Mouse (Mus musculus): ENCODE results near the gene Gm6408.
A peak's percentile ranks its signal among the peaks of the same experiment; 100 is the strongest.
"Not testable (repeated sequence)": the region's sequence is repeated elsewhere in the genome, so short reads cannot be mapped to it uniquely, and the experiment has no call there.

Gm6408 gene

DNA sequence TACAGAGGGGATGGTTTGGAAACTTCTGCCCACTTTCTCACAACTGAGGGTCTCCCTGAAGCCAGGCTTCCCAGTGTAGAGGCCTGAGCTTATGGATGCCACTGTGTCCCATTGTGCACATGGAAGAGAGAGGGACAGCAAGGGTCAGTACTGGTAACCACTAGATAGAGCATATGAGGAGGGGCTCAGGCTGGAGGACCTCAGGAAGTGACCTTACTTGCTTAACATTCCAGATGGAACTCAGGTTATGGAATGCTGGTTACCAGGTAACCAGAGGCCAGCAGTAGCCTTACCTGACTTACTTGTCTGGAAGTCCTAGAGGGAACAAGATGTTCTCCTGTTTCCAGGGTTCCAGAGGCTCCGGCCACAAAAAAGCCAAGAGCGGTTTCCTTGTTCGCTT, at the start of gene Gm6408:
TSS of gene Gm6408 (plus strand) at position 301 of the 400 bp plus-strand sequence.
- not testable (repeated sequence) for DNase-seq (ENCODE audit: low spot score)

DNA sequence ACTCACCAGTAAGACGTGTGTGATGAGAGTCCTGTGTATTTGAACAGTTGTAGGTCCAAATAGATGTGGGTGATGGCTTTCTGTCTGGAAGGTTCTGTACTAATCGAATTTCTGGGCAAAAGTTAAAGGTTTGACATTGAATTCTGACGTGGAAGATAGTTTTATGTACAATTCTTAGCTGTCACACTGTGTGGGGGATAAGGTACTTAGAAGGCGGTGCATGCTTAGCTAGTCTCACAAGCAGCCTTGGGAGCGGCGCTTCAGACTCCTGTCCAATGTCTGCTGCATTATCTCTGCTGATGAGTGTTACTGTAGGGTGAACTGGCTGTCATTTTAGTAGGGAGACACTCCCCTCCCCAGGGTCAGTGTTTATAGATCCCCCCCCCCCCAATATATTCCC, 49.3 kb upstream of the Gm6408 start:
- no peak for DNase-seq (ENCODE audit: low spot score)

DNA sequence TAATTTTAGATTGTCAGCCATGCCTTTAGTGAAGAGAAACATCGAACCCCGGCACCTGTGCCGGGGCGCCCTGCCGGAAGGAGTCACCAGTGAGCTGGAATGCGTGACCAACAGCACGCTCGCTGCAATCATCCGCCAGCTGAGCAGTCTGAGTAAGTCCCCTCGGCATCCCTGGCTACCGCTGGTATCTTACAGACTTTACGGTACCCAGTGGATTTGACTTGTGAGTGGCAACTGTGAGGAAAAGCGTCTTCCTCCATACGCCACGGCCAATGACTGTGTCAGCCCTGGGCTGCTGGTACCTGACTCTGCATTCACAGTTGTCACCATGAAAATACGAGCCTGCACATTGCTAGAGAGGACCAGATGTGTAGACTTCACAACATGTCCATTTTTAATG, 46.4 kb upstream of the Gm6408 start:
- no peak for DNase-seq (ENCODE audit: low spot score)

DNA sequence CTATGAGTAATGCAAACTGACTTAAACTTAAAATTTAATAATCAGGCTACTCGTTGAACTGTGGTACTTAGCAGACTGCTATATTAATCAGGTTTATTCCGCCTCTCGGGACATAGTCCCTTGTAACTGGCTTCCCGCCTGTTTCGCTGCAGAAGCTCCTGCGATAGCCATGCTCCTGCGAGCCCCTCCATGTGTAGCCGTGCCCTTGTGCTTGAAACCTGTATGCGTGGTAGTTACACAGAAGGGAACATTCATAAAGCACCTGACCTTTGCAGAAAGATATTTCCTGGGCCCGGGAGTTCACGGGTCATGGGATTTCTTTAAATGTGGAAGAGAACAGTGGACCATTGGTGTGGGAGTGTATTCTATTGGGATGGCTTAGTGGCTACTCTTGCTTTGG, 45.0 kb upstream of the Gm6408 start:
- DNase-seq (ENCODE audit: low spot score): no peak

DNA sequence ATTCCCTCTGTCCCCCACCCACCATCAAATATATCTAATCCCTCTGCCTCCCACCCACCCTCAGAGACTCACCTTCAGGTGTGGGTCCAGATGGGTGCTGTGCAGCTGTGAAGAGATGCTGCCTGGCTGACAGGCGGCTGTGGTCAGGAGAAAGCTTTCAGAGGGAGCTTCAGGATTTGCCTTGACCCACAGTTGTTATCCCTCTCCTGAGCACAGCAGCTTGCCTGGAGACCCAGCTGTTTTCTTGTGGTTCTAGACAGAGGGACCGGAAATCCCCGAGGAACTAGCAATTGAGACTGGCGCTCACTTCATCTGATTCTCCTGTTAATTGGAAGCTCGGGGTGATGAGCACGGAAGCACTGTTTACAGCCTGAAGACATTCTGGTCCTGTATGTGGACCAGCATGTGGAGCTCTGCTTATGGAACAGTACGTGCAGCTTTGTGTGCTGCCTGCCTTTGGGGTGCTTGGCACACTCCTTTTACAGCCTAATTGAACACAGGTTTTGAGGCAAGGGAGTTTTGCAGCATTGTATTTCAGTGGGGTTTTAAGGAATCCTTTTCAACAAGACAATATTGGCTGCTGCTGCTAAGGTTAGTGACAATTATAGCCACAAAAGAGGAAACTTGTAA, 42.5 kb upstream of the Gm6408 start:
- no peak for DNase-seq (ENCODE audit: low spot score)

DNA sequence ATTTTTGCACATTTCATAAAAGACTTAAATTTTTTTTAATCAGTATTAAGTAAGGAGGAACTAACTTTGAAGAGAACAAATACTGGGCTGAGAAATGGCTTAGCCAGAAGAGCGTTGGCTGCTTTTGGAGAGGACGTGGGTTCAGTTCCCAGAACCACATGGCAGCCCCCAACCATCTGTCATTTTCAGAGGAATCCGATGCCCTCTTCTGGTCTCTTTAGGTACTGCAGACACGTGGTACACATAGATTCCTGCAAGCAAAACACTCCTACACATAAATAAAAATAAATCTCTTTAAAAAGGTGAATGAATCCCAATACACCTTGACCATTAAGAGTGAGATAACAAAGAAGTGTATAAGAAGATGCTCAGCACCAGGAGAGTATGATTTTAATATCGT, 41.5 kb upstream of the Gm6408 start:
- no peak for DNase-seq (ENCODE audit: low spot score)

DNA sequence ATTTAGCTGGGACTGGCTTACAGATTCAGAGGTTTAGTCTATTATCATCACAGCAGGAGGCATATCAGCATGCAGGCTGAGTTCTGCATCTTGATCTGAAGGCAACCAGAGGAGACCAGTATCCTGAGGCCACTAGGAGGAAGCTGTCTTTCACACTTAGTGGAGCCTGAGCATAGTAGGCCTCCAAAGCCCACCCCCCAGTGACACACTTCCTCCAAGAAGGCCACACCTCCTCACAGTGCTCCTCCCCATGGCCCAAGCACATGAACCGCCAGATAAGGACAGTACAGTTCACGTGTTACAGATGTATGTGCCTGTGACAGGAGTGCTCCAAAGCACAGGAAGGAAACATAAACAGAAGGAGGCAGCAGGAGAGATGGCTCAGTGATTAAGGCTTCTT, 39.0 kb upstream of the Gm6408 start:
- DNase-seq (ENCODE audit: low spot score): no peak

DNA sequence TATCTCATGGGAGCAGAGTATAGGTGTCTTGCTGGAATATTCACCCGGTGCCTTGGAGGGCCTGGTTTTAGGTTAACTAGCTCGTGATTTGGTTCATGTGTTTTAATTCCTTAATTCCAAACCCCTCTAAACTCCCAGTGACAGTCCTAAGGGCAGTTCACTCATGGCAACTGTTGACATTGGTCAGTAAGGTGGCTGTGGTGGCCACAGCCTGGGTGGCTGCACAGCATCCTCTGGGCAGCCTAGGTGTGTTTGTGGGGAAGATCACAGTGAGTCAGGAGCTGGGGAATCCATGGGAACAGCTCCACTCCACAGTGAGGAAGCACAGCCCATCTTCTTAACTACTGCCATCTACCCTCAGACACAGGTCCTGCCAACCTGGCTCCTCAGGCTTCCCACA, 35.1 kb upstream of the Gm6408 start:
- DNase-seq (ENCODE audit: low spot score): no peak

DNA sequence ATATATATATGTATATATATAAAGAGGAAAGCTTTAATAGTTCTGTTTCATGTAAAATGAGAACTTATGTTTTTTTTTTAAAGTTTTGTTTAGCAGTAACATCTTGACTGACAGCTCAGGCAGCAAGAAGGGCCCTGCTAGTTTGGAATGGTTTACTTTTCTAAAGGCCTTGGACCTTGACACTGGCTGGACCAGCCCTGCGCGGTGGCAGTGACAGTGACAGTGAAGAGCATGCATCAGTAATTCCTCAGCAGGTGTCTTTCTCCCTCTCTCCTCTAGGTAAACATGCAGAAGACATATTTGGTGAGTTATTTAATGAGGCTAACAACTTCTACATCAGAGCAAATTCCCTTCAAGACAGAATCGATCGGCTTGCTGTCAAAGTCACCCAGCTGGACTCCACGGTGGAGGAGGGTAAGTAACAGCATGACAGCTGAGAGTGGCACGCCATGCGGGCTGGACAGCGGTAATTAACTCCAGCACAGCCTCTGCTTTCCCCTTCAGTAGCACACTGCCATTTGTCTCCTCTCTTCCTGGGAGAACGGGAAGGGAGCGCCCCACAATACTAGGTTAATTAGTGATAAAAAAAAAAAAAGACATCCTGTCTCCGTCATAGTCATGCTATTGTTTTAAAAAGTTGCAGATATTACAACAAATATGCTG, 30.0 kb upstream of the Gm6408 start:
- DNase-seq (ENCODE audit: low spot score): no peak

DNA sequence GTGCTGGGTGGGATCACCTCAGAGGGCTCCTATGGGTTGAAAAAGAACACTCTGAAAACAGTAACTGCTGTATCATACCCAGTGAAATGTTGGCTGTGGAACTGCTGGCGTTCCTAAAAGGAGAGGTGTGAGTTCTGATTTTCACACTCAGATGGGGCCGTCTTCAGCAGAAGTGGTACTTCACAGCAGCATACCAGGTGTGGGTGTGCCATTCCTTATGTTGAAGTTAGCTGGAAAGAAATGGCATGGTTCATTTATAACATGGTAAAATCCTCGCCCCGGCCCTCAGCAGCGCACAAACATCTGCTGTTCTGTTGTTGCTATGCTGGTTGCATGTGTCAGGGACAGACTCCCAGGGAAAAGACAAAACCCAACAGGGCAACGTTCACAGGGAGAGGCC, 28.2 kb upstream of the Gm6408 start:
- DNase-seq (ENCODE audit: low spot score): no peak

DNA sequence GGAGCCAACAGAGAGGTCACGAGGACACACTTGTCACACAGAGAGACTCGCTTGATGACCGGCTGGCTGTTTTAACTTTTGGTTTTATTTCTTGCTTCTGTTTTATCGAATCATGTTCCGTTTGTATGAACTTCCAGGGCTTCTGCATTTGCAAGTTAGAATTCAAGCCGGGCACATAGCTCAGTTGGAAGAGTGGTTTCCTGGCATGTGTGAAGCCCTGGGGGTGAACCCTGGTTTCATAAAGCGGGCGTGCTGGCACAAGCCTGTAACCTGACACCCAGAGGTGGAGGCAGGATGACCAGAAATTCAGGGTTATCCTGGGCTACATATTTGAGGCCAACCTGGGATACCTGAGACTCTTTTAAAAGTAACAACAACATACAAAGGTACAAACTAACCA, 20.2 kb upstream of the Gm6408 start:
- DNase-seq (ENCODE audit: low spot score): peak; percentile 10

DNA sequence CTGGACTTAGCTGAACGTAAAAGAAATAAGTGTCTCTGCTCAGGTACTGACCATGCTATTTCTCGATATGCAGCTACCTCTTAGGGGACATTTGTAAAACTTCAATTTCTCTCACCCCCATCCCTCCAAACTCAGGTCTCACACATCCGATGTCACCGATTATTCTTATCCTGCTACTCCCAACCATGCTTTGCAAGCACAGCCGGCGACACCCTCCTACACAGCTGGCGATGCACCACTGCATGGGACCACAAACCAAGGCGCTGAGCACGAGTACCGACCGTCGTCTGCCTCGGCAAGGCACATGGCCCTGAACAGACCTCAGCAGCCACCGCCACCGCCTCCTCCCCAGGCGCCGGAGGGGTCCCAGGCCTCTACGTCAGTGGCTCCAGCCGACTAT, 15.1 kb upstream of the Gm6408 start:
- no peak for DNase-seq (ENCODE audit: low spot score)

DNA sequence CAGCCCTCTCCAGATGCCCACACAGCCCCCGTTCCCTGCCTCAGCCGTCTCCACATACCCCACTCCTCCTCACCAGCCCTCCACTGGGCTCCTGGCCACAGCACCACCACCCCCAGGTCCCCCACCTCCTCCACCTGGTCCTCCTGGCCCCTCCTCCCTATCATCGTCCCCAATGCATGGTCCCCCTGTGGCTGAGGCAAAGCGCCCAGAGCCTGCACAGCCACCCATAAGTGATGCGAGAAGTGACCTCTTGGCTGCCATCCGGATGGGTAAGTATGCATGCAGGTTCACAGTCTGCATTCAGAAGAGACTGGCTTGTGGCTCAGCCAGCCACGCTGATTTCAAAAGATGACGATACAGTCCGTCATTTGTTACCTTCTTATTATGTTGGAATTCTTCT, 13.5 kb upstream of the Gm6408 start:
- DNase-seq (ENCODE audit: low spot score): no peak

DNA sequence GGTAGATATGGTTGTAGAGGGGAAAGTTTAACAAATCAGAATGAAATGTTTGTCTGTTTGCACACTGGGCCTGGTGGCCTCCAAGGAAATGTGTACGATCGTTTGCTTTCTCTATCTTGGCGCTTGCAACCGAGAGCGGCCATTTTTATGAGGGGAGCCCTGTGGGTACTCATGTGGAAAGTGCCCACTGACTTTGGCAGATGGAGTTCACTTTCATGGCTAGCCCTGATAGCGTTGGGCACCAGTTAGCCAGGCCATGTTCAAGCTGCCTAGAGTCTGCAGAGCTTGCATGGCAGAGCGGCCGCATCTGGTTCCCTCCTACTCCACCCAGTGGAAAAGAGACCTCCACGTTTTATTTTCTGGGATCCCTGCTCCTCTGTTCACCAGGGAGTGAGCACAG, 10.9 kb upstream of the Gm6408 start:
- no peak for DNase-seq (ENCODE audit: low spot score)

DNA sequence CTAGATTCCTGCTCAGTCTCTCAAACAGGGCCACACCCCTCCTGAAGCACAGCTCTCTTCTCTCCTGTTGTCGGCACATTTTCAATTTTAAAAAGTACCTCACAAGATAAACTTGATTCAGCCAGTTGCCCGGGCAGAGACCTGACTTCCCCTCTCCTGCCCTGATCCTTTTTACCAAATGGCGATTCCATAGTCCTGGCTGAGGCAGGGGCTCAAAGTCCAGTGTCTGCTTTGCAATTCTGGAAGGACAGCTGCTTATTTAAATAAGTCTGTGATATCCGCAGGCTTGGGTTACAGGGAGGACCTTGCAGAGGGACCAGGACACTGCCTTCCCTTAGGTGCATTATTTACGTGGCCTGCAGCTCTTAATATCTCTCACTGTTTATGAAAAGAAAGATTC, 10.5 kb upstream of the Gm6408 start:
- no peak for DNase-seq (ENCODE audit: low spot score)

DNA sequence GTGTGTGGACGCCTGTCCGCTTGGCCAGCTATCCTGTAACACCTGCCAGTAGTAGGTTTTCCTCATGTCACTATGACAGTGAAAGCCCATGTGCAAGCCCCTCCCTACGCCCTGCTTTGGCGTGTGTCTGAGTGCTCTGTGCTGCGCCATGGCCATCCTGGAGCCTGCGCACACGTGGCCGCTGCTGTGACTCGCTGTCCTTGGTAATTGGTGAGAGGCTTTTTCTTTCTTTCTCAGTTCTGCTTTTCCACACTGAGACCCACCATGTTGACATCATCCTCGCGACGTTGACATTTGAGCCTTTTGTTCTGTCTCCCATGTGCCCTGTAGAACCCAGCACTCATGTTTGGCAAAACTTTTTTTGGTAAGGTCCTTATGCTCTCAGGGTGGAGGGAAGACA, 9.9 kb upstream of the Gm6408 start:
- DNase-seq (ENCODE audit: low spot score): no peak

DNA sequence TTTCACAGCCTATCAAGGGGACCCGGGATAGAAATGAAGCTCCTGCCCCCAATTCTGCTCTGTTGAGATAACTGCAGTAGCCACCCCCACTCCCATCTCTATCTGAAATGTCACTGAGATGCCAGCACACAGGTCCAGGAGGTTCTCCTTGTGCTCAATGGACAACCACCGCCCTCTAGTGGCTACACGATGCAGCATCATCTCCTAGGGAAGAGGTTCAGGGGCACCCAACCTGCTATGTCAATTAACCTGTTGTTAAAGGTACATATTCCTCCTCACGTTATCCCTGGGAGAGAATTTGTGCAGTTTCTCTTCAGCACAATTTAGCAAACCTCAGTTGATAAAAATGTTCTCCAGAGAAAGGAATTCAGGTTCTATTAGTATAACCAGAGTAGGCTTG, 2.2 kb upstream of the Gm6408 start:
- DNase-seq (ENCODE audit: low spot score): not testable (repeated sequence)

DNA sequence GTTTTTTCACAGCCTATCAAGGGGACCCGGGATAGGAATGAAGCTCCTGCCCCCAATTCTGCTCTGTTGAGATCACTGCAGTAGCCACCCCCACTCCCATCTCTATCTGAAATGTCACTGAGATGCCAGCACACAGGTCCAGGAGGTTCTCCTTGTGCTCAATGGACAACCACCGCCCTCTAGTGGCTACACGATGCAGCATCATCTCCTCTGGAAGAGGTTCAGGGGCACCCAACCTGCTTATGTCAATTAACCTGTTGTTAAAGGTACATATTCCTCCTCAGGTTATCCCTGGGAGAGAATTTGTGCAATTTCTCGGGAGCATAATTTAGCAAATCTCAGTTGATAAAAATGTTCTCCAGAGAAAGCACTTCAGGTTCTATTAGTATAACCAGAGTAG, 7.2 kb downstream of the Gm6408 start:
- not testable (repeated sequence) for DNase-seq (ENCODE audit: low spot score)

DNA sequence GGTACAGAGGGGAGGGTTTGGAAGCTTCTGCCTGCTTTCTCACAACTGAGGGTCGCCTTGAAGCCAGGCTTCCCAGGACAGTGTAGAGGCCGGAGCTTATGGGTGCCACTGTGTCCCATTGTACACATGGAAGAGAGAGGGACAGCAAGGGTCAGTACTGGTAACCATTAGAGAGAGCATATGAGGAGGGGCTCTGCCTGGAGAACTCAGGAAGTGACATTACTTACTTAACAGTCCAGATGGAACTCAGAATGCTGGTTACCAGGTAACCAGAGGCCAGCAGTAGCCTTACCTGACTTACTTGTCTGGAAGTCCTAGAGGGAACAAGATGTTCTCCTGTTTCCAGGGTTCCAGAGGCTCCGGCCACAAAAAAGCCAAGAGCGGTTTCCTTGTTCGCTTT, 9.3 kb downstream of the Gm6408 start, which contains the start of gene Gm6370:
TSS of gene Gm6370 (plus strand) at position 301 of the 400 bp plus-strand sequence.
- DNase-seq (ENCODE audit: low spot score): not testable (repeated sequence)

DNA sequence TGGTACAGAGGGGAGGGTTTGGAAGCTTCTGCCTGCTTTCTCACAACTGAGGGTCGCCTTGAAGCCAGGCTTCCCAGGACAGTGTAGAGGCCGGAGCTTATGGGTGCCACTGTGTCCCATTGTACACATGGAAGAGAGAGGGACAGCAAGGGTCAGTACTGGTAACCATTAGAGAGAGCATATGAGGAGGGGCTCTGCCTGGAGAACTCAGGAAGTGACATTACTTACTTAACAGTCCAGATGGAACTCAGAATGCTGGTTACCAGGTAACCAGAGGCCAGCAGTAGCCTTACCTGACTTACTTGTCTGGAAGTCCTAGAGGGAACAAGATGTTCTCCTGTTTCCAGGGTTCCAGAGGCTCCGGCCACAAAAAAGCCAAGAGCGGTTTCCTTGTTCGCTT, 20.3 kb downstream of the Gm6408 start, which contains the start of gene 4930449I24Rik:
TSS of gene 4930449I24Rik (plus strand) at position 301 of the 400 bp plus-strand sequence.
- not testable (repeated sequence) for DNase-seq (ENCODE audit: low spot score)

DNA sequence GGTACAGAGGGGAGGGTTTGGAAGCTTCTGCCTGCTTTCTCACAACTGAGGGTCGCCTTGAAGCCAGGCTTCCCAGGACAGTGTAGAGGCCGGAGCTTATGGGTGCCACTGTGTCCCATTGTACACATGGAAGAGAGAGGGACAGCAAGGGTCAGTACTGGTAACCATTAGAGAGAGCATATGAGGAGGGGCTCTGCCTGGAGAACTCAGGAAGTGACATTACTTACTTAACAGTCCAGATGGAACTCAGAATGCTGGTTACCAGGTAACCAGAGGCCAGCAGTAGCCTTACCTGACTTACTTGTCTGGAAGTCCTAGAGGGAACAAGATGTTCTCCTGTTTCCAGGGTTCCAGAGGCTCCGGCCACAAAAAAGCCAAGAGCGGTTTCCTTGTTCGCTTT, 32.1 kb downstream of the Gm6408 start, which contains the start of gene Gm3402:
TSS of gene Gm3402 (plus strand) at position 301 of the 400 bp plus-strand sequence.
- DNase-seq (ENCODE audit: low spot score): not testable (repeated sequence)

DNA sequence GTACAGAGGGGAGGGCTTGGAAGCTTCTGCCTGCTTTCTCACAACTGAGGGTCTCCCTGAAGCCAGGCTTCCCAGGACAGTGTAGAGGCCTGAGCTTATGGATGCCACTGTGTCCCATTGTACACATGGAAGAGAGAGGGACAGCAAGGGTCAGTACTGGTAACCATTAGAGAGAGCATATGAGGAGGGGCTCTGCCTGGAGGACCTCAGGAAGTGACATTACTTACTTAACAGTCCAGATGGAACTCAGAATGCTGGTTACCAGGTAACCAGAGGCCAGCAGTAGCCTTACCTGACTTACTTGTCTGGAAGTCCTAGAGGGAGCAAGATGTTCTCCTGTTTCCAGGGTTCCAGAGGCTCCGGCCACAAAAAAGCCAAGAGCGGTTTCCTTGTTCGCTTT, 43.7 kb downstream of the Gm6408 start, which contains the start of gene Gm3404:
TSS of gene Gm3404 (plus strand) at position 301 of the 400 bp plus-strand sequence.
- not testable (repeated sequence) for DNase-seq (ENCODE audit: low spot score)
